Comparison of ENCODE assay signal across 19 mouse cellular contexts in the genomic region with DNA sequence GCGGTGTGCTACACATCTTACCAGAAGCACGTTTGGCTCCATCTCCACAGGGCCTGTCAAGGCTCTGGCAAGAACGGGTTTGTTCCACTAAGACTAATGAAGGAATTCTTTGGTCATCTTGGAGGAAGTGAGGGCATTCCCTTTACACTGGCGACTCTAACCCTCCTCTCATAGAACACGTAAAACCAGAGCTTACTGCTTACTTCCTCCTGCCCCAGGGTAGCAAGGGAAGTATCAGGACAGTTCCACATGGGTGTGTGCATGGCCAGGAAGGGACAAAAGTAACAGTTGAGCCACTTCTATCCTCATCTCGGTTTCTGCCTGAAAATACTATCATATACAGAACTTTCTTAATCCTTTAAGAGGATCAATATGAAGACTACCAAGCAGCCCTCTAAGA.
"Had no signal": no experiment of that assay in that cellular context is flagged by ENCODE, and none has a peak within 500 bp of the region (broad histone marks: within the 10 kb centered on the region; RNA-seq: fewer than 3 reads in every experiment).

No protein-coding gene starts in this region.

- H3K27ac ChIP-seq: limb, embryonic 10.5 days; limb, embryonic 13.5 days; liver, embryonic 12.5 days; liver, embryonic 15.5 days; lung, embryonic 15.5 days; midbrain, embryonic 12.5 days; midbrain, embryonic 15.5 days; neural tube, embryonic 13.5 days had no signal

- H3K27me3 ChIP-seq: limb, embryonic 13.5 days; liver, embryonic 12.5 days; liver, embryonic 15.5 days; lung, embryonic 15.5 days; midbrain, embryonic 12.5 days; midbrain, embryonic 15.5 days; neural tube, embryonic 13.5 days had no signal

- DNase-seq: kidney, adult 18-20 months; kidney, adult 9 months; kidney, postnatal 14 days; kidney, postnatal 4 days; liver; lung, adult 18-20 months; lung, postnatal 10 days; lung, postnatal 36 days; retina, postnatal 1 day; thymus, adult 18-20 months had no signal

- H3K9ac ChIP-seq: limb, embryonic 13.5 days; liver, embryonic 12.5 days; liver, embryonic 15.5 days; lung, embryonic 15.5 days; midbrain, embryonic 12.5 days; midbrain, embryonic 15.5 days; neural tube, embryonic 13.5 days had no signal

- H3K9me3 ChIP-seq: limb, embryonic 10.5 days; limb, embryonic 13.5 days; liver, embryonic 12.5 days; liver, embryonic 15.5 days; lung, embryonic 15.5 days; midbrain, embryonic 12.5 days; midbrain, embryonic 15.5 days; neural tube, embryonic 13.5 days had no signal

- H3K36me3 ChIP-seq: limb, embryonic 10.5 days; liver, embryonic 12.5 days; liver, embryonic 15.5 days; midbrain, embryonic 12.5 days; midbrain, embryonic 15.5 days; neural tube, embryonic 13.5 days had no signal

- ATAC-seq: liver, embryonic 12.5 days; midbrain, embryonic 15.5 days had no signal

- H3K4me3 ChIP-seq: limb, embryonic 10.5 days; limb, embryonic 13.5 days; liver, embryonic 12.5 days; liver, embryonic 15.5 days; lung, embryonic 15.5 days; midbrain, embryonic 12.5 days; midbrain, embryonic 15.5 days; myocyte; neural tube, embryonic 13.5 days had no signal

- H3K4me2 ChIP-seq: limb, embryonic 13.5 days; liver, embryonic 12.5 days; liver, embryonic 15.5 days; lung, embryonic 15.5 days; midbrain, embryonic 12.5 days; midbrain, embryonic 15.5 days; neural tube, embryonic 13.5 days had no signal

- H3K4me1 ChIP-seq: limb, embryonic 10.5 days; limb, embryonic 13.5 days; liver, embryonic 15.5 days; lung, embryonic 15.5 days; midbrain, embryonic 12.5 days; midbrain, embryonic 15.5 days; neural tube, embryonic 13.5 days had no signal
